Mouse (Mus musculus): ENCODE results near the gene Fhit.
A peak's percentile ranks its signal among the peaks of the same experiment; 100 is the strongest.

Fhit gene

DNA sequence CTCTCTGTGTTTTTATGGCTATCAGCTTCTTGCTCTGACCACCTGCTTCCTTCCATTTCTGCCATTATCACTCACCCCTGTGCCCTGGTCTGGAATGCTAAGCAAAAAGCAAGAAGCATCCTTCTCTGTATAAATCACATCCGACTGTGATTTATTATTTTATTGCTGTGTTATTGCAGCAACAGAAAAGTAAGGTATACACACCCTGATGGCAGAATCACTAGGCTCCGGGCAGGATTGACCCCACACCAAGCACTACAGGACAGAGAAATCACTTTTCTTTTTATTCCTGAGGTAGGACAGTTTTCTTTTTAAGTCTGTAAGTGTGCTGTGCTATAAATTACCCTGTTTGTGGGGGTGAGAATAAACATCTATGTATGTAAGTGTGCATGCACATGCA is 460.1 kb downstream of the Fhit start:
- no peak for DNase-seq (ENCODE audit: low spot score)

DNA sequence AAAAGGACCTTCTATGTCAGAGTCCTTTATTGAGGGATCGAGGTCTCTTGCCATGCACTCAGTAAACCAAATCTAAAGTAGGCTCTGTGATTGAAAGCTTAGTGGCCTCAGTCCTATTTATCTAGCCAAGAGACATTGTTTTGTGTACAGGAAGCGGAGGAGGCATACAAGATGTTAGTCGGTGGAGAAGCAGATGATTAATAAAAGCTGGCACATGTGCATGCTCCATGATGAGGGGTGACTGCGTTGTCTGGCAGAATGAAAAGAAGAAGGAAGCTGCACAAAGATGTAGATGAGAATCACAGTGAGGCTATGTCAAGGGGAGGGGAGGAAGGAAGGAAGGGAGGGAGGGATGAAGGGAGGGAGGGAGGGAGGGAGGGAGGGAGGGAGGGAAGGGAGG is 481.8 kb downstream of the Fhit start:
- no peak for DNase-seq (ENCODE audit: low spot score)

DNA sequence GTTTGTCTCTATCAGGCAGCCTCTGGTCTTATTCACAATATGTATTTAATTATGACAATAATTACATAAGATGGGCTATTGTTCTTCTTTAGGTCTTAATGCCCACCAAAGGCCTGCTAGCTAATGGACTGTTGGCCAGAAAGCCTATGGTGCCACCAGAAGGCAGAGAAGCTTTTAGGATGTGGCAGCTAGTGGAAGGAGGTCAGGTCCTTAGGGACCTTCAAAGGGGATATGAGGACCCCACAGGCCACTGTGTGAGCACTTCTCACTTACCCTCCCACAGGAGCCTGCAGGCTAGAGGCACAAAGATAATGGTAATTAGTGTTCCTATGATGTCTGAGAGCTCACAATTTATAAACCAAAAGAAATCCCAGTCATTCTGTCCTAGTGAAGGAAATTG is 482.2 kb downstream of the Fhit start:
- no peak for DNase-seq (ENCODE audit: low spot score)

DNA sequence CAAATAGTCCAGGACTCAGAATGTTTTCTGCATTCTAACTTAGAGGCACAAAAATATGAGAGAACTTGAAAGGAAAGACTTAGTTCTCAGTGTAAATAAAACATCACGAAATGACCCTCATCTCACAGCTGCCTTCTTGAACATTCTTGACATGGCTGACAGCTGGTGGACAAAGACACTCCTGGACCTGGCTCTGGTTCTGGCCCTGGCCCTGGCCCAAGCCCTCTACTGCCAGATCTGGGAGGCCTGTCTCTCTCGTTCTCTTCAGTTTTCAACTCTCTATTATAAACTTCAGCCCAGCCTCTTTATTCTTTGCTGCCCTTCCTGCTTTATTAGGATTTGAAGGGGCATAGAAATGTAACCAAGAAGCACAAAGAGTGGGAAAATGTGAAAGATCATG is 484.2 kb downstream of the Fhit start:
- DNase-seq (ENCODE audit: low spot score): peak; percentile 31

DNA sequence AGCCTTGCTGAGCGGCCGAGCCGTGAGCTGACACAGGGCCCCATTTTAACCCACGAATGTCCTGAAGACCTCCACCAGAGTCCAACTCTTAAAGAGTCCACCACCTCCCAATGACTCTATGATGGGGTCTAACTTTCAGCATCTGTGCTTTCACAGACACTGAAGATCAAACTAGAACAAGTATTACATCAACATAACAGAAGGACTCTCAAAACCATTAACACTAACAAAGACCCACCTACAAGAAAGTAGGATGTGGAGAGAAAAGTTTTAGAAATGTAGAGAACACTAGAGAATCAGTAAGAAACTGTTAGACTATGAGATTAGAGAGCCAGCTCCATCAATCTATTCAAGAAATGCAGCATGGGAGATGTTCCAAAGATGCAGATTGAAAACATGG is 501.6 kb downstream of the Fhit start:
- DNase-seq (ENCODE audit: low spot score): no peak

DNA sequence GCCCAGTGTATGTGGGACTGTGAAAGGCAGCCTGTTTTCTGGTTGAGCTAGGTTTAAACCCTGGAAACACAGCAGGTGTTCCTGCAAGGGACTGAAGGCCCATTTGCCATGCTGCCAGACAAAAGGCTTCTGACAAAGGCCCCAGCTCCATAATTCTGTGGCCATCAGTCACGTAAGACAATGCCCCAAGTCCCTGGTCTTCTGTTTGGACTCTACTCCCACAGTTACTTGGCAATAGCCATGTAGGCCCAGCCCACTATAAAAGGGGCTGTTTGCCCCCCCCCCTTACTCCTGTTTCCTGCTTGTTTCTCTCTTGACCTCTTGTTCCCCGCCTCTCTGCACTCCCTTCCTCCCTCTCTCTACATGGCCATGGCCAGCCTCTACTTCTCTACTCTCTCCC is 502.5 kb downstream of the Fhit start:
- no peak for DNase-seq (ENCODE audit: low spot score)

DNA sequence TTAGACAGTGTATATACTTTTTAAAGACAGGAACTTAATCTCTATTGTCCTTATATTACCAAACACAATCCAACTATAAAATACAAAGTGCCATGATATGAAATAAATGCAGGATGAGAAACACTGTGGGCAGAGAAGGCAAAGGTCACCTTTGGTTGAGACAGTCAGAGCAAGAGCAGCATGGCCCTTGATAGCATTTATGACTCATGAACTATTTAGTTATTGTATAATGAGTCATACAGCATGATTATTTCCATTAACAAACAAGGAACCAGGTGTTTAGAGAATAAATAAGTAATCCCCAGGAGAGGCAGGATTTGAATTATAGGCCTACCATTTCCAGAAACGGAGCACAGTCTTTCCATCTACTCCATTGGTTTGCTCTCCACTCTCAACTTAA is 503.6 kb downstream of the Fhit start:
- no peak for DNase-seq (ENCODE audit: low spot score)

DNA sequence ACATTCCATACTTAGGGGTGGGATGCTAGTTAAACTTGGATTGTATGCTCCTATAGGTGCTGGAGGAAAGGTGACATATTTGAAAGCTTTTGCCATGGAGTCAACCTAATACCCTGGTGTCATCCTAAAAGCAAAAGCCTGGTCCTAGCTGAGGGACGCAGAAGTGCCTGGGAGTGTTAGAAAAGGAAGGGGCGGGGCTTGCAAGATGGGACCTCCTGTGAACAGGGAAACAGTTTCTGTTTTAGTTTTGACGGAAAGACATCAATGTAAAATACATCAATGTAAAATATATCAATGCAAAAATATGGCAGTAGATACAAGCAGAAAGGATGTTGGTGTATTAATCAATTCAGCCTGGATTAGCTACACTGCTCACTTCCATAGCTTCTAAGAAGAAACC is 504.5 kb downstream of the Fhit start:
- no peak for DNase-seq (ENCODE audit: low spot score)

DNA sequence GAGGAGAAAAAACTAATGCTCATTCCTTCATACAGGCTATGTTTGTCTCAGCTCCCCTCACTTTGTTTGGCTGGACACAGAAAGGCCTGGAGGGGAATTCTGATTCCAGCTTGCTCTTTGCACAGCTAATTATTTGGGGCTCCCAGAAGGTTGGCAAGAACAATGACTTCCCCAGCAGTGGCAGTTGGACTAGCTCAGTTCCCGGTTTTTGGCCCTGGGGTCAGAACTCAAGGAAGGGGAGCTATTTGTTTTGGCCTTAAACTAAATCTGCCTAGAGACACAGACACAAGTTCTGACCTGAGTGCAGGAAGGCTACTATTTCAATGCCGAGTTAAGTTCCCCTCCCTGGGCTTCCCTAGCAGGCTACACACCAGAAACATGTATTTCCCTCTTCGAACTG is 506.0 kb downstream of the Fhit start:
- no peak for DNase-seq (ENCODE audit: low spot score)

DNA sequence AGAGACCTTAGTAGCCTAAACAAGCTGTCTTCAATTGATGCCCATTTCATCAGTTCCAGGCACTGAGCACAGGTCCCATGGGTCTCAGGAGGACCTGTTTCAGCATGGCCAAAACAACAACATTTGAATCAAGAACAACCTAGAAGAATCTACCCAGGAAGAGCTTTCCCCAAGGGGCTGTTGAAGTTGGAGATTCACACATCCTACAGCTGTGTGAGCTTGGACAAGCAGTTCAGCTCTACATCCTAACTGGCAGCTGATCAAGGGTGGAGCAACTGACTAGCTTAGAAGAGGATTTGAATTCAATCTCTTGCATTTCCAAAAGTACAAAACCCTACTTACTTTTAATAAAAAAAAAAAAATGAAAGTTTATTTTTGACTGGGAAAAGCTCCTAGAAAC is 514.0 kb downstream of the Fhit start:
- no peak for DNase-seq (ENCODE audit: low spot score)

DNA sequence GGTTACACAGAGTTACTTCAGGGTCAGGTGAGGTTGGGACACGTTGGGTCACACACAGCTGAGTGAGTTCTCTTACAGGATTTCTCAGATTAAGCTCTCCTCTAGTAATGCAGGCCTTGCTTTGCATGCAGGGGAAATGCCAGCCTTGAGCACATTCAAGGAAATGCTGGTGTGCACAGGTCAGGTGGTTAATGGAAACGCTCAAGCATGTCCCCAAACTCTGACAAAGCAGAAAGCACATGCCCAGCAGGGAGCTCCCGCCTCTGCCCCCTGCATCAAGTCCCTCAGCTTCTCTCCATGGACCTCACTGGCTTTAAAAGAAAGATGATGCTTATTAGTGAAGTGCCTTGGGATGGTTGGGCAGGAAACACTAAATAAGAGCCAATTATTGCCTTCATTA is 530.1 kb downstream of the Fhit start:
- no peak for DNase-seq (ENCODE audit: low spot score)

DNA sequence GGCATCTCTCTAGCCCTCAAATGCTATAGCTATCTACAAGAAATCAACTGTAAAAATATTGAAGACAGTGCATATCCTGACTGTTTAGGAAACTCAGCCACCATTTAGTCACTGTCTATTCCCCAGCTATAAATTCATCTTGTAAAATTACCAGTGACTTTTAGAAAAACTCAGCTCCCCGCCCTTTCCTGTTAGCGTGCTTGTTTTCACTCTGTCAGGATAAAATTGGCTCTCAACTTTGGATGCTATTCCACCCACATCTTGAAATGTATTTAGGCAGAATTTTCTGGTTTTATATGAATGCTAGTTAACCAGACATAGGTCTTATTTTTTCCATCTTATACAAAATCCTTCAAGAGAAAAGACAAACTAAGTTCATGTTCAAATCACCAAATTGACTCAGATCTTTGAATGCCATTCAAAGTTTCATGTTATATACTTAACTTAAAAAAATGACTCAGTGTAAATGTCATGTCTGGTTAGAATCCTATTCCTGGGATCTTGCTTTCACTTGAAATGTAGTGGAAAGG is 530.9 kb downstream of the Fhit start:
- DNase-seq (ENCODE audit: low spot score): no peak

DNA sequence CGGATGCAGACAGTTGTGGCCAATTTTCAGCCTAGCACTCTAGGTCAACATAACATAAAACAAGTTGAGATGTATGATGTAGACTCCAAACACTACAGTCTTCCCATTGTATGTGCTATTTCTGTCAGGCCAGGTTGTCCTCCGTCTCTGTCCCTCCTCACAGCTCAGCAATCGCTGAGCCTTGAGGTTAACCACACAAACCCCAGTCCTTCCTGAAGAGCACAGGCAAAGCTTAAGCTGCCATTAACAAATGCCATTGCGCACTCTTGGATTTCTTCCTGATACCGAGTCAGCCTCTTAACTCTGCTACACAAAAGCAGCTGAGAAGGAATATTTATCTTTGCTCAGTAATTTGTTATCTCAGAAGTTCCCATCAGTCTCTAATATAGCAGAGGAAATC is 568.4 kb downstream of the Fhit start:
- DNase-seq (ENCODE audit: low spot score): no peak

DNA sequence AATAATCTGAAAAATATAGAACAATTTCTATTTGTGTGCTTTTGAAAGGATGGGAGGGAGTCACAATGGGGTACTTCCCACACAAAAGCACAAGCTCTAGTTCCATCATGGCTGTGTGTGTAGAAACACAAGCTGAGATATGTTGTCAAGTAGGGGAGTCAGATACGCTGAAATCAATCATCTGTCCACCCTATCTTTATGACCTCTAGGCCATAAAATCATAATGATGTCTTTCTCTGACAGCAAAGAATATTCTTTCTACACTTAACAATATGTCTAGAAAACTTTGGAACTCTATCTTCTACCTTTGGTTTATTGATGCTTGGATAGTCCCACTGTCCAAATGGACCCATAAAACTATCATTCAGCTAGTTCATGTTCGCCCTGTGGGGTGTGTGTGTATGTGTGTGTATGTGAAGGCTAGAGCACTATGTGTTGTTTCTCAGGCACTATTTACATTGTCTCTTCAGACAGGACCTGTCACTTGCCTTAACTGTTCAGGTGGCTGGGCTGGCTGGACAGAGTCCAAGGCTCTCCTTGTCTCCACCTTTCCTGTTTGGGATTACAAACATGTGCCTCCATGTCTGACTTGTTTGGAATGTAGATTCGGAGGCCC is 592.8 kb downstream of the Fhit start:
- no peak for DNase-seq (ENCODE audit: low spot score)

DNA sequence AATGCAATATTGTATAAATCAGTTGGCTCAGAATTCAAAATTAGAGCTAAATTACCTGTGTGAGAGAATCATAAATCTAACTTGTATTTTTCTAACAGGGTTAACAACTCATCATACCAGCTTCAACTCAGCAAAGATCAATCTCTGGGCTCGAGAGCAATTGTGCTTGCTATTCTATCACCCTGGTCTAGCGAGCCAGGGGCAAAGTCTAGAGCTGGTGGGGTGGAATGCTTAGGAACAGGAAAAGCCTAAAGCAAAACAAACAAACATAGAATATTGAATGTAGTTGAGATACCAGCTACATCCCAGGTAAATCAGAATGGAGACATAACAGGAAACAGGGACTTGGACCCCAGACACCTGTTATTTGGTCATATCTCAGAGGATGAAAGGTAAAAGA is 594.1 kb downstream of the Fhit start:
- no peak for DNase-seq (ENCODE audit: low spot score)

DNA sequence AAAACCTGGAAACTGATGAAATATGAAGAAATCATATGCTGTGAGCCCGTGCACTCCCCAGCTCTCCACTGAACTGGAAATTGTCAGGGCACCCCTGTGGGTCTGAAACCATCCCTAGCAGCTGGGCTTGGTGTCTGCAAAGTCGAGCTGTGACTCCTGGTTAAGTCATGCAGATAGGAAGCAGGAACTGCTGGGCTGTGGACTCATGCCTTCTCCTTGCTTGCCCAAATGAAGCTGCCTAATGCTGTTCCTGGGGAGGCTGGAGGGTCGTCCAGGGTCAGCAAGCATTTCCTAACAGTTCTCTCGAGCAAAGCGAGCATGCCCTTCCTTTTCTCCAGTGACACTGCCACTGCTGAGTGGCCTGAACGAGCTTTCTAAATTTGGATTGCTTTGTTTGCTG is 607.1 kb downstream of the Fhit start:
- no peak for DNase-seq (ENCODE audit: low spot score)

DNA sequence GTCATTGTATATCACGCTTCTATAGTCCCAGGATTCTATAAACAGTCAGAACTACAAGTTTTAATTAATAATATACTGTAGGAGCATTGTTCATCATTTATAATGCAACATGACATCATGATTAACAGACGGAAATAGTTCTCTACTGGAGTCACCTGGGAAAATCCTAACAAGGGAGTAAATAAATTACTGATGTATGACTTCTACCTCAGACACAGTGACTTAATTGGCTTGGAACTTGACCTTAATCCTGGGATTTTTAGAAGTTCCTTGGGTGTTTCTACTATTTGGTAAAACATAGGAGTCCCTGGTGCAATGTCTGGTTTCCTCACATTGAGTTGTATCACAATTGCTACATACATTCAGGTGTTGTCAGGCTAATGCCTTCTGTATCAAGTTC is 613.2 kb downstream of the Fhit start:
- no peak for DNase-seq (ENCODE audit: low spot score)

DNA sequence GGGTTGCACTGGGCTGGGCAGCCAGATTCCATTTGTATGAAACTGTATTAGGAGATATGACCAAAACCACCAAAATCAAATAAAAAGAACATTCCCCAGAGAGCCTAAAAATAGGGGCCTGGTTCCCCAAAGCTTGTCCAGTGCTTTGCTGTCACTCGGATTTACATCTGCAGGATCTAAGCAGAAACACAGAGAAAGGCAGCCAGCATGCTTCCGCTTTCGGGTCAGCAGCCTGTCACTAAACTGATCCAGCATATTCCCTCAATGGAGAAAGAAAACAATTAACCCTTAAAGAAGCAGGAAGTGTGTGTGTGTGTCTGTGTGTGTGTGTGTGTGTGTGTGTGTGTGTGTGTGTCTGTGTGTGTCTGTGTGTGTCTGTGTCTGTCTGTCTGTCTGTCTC is 615.9 kb downstream of the Fhit start:
- no peak for DNase-seq (ENCODE audit: low spot score)

DNA sequence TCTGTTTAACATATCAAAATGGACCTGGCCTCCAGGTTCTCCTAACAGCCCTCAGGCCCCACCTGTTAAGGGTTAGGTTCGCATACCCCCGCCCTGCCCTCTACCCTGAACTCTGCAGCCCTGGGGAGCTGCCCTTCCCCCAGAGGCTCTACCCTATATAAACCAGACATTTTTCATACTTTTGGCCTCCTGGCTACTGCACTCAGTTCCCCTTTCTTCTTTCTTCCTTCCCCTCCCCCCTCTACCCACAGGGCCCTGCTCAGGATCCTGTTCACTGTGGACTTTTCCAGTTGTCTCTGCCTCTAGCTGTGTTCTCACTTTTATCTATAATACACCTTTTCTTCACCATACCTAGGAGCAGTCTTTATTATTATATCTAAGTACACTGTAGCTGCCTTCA is 627.0 kb downstream of the Fhit start:
- DNase-seq (ENCODE audit: low spot score): no peak

DNA sequence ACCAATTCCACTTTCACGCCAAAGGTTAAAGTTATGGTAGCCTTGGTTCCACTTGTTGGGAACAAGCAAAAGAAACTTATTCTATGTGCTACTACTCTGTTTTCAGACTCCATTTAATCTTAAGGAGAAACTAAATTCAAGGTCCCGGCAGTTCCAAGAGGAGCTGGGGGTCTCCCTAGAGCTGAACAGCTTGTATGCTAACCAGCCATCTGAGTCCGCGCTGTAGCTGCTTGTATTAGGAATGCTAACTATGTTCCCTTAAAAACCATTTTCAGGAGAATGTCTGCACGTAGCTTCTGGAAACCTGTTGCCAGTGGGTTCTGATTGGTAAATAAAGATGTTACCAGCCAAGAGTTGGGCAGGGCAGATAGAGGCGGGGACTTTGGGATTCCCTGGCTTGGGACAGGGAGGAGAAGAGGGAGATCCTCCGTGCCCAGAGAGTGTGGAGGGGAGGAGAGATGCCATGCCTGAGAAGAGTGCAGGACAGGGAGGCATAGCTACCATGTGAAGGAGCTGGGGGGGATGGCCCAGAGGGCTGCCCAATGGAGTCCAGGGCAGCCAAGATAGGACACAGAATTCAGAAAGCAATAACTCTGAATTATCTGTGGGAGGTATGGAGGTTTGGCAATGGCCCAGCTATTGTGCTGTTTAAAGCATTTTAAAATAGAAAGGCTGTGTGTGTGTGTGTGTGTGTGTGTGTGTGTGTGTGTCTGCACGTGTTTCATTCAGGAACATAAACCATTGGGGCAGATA is 629.9 kb downstream of the Fhit start:
- no peak for DNase-seq (ENCODE audit: low spot score)

DNA sequence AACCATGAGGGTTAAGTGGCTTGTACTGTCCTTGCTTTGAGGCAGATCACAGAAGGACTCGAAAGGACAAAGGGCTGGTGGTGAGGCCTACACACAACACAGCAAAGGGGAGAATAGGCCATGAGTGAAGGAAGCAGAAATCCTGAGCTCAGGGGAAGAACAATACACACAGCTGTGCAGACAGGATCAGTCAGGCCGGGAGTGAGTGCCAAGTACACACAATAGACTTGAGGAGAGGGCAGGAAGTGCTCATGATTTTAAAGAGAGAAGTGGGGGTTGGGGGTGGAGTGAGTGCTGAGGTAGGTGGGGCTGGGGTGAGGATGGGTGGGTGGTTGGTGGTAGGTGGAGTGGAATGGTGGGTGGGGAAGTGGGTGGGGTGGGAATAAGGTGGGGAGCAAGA is 635.0 kb downstream of the Fhit start:
- no peak for DNase-seq (ENCODE audit: low spot score)

DNA sequence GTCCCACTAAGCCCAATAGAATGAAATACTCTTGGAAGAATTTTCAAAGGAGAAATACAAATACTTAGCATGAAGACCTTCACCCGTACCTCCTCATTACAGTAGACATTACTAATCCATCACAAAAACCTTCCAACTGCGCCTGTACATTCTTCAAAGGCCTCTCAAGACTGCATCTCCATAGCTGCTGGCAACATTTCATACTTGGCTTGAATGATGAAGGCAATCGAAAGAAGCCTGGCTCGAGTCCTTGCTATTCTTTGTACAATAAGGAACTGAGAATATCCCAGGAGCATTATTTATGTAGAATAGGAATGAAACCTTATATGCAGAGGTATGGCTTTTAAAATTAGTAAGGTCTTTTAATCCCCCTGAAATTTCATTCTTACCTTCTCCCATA is 636.0 kb downstream of the Fhit start:
- DNase-seq (ENCODE audit: low spot score): no peak

DNA sequence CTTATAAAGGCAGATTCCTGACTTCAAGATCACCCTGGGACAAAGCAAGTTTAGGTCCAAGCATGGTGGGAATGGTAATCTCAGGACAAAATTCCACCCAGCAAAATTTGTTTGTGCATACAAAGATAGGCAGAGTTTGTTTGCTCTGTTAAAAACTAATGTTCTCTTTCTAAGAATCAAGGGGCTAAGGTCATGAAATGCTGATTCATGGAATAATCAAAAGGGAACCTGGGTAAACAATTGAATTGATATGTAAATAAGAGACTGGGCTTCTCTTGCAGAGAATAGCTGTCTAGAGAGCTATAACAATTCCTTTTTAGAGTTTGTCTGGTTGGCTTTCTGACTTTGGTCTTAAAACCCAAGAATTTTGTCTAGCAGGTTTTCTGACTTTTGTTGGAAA is 647.8 kb downstream of the Fhit start:
- no peak for DNase-seq (ENCODE audit: low spot score)

DNA sequence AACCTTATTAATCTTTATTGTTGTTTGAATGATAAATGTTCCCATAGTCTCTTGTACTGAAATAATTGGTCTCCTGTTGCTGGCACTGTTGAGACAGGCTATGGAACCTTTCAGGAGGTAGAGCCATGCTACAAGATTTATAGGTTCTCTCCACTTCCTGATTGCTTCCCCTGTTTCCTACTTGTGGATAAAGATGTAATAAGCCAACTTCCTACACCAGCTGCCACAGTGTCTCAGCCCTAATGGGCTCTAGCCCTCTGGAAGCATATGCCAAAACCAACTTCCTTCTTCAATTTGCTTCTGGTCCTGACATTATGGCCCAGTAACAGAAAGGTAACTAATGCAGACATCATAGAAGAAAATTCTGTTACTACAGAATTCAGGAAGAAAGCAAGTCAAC is 652.6 kb downstream of the Fhit start:
- DNase-seq (ENCODE audit: low spot score): no peak

Measured in ovary, postnatal 14 days (tissue).